Mouse (Mus musculus): ENCODE data around the gene BC030867. TPM values are rescaled to one million over a fixed set of nuclear protein-coding genes. Genes with fewer than 3 reads are reported as not detected.

BC030867 gene
- polyA plus RNA-seq, 1 experiment, result 0.65 TPM

- 29% methylated on average over 4 of the region's 4 CpGs for WGBS
- TF ChIP-seq CTCF (IDR thresholded peaks at IDR 0.05; ENCODE audit: insufficient read depth, low read length), result no peak
- DNase-seq, result no peak
- H3K4me3 ChIP-seq (replicated peaks; ENCODE audit: extremely low read depth, low read depth, low read length), result no peak overlapping the region
- H3K4me1 ChIP-seq (ENCODE audit: control insufficient read depth, insufficient read depth, low read length), result peaks cover 53% of the 10 kb centered on the region
Measured at GRCm38 (mm10) chr11:102219994-102220346, 28.7 kb upstream of the BC030867 start.

DNA sequence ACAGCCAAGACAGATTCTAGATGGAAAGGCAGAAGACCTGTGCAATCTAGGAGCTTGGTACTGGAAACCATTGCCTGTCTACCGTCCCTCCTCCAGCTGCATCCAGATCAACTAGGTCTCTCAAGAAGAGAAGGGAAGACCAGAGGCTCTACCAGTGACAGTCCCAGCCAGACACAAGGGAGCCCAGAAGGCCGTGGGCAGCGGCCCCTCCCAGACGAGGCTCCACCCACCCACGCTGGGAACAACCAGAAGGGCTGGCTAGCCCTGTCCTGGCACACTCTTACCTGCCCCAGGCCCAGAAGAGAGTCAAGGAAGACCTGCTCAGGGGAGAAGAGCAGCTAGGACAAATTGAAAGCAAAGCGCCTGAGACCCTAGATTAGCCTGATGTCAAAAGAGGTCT, 28.2 kb upstream of the BC030867 start:
- no peak for DNase-seq
- peaks cover 56% of the 10 kb centered on the region for H3K4me1 ChIP-seq (ENCODE audit: control insufficient read depth, insufficient read depth, low read length)
- H3K4me3 ChIP-seq (replicated peaks; ENCODE audit: extremely low read depth, low read depth, low read length), result no peak overlapping the region
- 43% methylated on average over 6 of the region's 6 CpGs for WGBS
- no peak for TF ChIP-seq CTCF (IDR thresholded peaks at IDR 0.05; ENCODE audit: insufficient read depth, low read length)
- TF ChIP-seq POLR2A (IDR thresholded peaks at IDR 0.05; ENCODE audit: borderline replicate concordance, extremely low read depth, low read depth, low read length), result no peak

GRCm38 (mm10) chr11:102221243-102221953, 27.3 kb upstream of the BC030867 start:
- TF ChIP-seq POLR2A (IDR thresholded peaks at IDR 0.05; ENCODE audit: borderline replicate concordance, extremely low read depth, low read depth, low read length), result no peak
- TF ChIP-seq CTCF (IDR thresholded peaks at IDR 0.05; ENCODE audit: insufficient read depth, low read length), result no peak
- Histone ChIP-seq H3K4me1 (ENCODE audit: control insufficient read depth, insufficient read depth, low read length) (peaks cover 56% of the 10 kb centered on the region), H3K4me3 (replicated peaks; ENCODE audit: extremely low read depth, low read depth, low read length) (no peak overlapping the region)
- no peak for DNase-seq
- WGBS, result 75% methylated on average over 8 of the region's 8 CpGs

DNA sequence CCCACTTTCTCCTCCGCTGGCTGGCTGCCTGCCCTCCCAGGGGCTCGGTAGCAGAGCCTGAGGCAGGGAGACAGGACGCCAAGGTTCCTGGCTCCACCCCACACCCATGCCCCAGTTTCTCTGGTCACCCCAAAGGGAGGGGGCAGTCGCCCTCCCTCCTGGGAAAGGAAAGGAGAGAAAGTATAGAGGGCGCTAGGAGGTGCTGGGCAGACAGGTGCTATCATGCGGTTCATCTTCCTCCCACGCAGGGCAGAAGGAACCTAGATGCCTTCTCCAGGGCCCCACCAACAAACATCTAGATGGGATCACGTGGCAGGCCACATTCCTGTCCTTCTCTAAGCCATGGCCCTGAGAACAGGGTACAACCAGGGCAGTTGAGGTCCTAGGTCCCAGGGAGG, 26.7 kb upstream of the BC030867 start:
- Histone ChIP-seq H3K4me3 (replicated peaks; ENCODE audit: extremely low read depth, low read depth, low read length) (no peak overlapping the region), H3K4me1 (ENCODE audit: control insufficient read depth, insufficient read depth, low read length) (peaks cover 60% of the 10 kb centered on the region)
- TF ChIP-seq CTCF (IDR thresholded peaks at IDR 0.05; ENCODE audit: insufficient read depth, low read length) (no peak), POLR2A (IDR thresholded peaks at IDR 0.05; ENCODE audit: borderline replicate concordance, extremely low read depth, low read depth, low read length) (no peak)
- WGBS, result 65% methylated on average over 8 of the region's 8 CpGs
- DNase-seq, result no peak

DNA sequence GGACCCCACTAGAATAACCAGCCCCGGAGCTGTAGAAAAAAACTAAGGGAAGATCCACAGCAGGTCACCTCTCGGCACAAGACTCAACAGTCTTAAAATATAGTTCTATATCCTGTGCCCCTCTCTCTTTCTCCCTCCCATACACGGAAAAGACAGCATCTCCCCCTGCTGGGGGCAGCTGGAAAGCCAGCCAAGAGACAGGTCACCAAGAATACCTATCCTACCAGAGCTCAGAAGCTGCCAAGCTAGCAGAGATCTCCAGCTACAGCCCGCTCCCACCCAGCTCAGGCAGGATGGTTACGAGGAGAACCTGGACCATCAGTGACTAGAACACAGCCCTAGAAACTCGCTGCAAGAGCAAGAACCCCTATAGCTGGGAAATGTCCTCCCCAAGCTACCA, 25.5 kb upstream of the BC030867 start:
- Histone ChIP-seq H3K4me3 (replicated peaks; ENCODE audit: extremely low read depth, low read depth, low read length) (no peak overlapping the region), H3K4me1 (ENCODE audit: control insufficient read depth, insufficient read depth, low read length) (peaks cover 54% of the 10 kb centered on the region)
- TF ChIP-seq POLR2A (IDR thresholded peaks at IDR 0.05; ENCODE audit: borderline replicate concordance, extremely low read depth, low read depth, low read length) (no peak), CTCF (IDR thresholded peaks at IDR 0.05; ENCODE audit: insufficient read depth, low read length) (peak; percentile 63; the same call in 1 of the 2 replicates)
- WGBS, result 47% methylated on average over 6 of the region's 6 CpGs
- DNase-seq, result no peak

GRCm38 (mm10) chr11:102224686-102225085, 24.0 kb upstream of the BC030867 start:
- peak overlapping the region; percentile 6 for H3K4me3 ChIP-seq (replicated peaks; ENCODE audit: extremely low read depth, low read depth, low read length)
- WGBS, result 14% methylated on average over 22 of the region's 22 CpGs
- TF ChIP-seq CTCF (IDR thresholded peaks at IDR 0.05; ENCODE audit: insufficient read depth, low read length) (no peak), POLR2A (IDR thresholded peaks at IDR 0.05; ENCODE audit: borderline replicate concordance, extremely low read depth, low read depth, low read length) (no peak)
- no peak for DNase-seq
- peaks cover 49% of the 10 kb centered on the region for H3K4me1 ChIP-seq (ENCODE audit: control insufficient read depth, insufficient read depth, low read length)

- 31% methylated on average over 5 of the region's 5 CpGs for WGBS
- no peak for TF ChIP-seq POLR2A (IDR thresholded peaks at IDR 0.05; ENCODE audit: borderline replicate concordance, extremely low read depth, low read depth, low read length)
- no peak for TF ChIP-seq CTCF (IDR thresholded peaks at IDR 0.05; ENCODE audit: insufficient read depth, low read length)
- no peak for DNase-seq
- H3K4me3 ChIP-seq (replicated peaks; ENCODE audit: extremely low read depth, low read depth, low read length), result no peak overlapping the region
- peaks cover 44% of the 10 kb centered on the region for H3K4me1 ChIP-seq (ENCODE audit: control insufficient read depth, insufficient read depth, low read length)
Measured at GRCm38 (mm10) chr11:102225221-102225620, 23.5 kb upstream of the BC030867 start.

DNA sequence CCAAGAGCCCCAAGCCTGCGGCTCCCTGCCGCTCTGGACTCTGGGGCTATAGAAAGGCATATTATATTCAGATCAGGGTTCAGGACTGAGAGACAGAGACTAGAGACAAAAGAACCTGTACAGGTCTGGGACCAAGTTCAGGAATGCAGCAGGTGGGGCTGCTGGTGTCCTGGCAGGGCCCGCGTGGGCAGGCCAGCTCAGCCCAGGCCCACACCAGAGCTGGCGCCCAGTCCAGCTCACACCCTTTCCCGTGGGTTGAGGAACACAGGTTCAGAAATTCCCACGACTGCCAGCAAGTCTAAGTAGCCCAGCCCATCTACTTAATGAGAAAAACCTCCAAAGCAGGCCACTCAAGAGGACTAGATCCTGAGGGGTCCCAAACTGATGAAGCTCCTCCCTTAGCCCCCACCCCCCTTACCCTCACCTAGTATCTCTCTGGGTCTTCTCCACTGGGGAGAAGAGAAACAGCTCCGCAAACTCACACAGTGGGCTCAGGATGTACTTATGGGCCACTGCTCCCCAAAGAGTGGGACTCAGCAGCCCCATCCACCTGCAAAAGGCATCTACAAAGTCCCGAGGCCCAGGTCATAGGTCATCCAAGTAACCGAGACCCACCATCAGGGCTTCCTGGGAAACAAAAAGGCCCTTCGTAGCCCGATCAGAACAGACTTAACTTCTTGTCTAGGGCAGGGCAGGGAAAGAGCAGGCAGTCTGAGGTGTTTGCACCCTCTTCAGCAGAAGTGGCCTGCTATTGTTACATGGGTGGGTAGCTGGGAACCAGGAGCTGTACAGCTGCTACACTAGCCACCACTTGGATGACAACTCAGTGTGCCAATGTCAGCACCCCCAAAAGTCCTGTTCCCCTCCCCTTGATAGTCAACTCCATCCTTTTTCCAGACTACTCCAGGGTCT, 22.4 kb upstream of the BC030867 start:
- WGBS, result 57% methylated on average over 12 of the region's 12 CpGs
- DNase-seq, result no peak
- H3K4me1 ChIP-seq (ENCODE audit: control insufficient read depth, insufficient read depth, low read length), result peaks cover 44% of the 10 kb centered on the region
- no peak overlapping the region for H3K4me3 ChIP-seq (replicated peaks; ENCODE audit: extremely low read depth, low read depth, low read length)
- TF ChIP-seq POLR2A (IDR thresholded peaks at IDR 0.05; ENCODE audit: borderline replicate concordance, extremely low read depth, low read depth, low read length), result no peak
- no peak for TF ChIP-seq CTCF (IDR thresholded peaks at IDR 0.05; ENCODE audit: insufficient read depth, low read length)

DNA sequence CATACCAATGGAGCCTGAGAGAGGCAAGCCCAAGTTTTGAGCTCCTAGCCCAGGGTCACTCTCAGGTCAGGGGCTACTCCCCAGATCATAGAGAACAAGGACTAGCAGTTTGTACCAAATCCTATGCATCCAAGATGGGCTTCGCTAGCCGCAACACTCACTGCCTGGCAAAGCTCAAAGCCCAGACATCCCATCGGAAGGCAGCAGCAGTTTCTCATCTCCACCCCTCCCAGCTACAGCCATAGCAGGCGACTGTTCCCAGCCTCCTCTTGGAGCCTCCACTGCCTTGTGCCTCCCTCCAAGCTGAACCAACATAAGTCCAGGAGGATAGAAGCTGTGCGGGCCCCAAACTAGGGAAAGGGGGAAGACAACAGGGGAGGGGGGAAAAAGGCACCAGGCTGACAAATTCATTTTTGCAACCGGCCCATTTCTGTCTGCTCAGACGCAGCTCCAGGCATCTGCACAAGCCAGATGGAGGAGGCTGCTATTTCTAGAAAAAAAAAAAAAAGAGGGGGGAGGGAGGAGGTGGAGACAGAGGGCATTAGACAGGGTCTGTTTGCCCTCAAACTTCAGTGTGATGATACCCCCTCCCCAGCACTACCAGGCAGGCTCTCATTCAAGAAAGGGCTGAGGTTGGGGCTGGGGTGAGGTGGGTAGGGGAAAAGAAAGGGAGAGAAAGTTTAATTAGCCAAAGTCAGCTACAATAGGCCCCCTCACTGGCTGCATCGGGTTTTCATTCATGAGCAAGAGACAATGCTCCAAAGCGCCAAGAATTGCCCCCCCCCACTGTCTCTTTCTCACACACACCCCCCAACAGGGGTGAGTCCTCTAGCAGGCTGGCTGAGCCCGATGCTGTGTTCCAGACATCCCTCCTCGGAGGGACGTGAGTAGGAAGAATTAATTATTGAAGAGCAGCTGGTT, 21.2 kb upstream of the BC030867 start:
- H3K4me1 ChIP-seq (ENCODE audit: control insufficient read depth, insufficient read depth, low read length), result peaks cover 42% of the 10 kb centered on the region
- 43% methylated on average over 12 of the region's 12 CpGs for WGBS
- no peak for TF ChIP-seq POLR2A (IDR thresholded peaks at IDR 0.05; ENCODE audit: borderline replicate concordance, extremely low read depth, low read depth, low read length)
- TF ChIP-seq CTCF (IDR thresholded peaks at IDR 0.05; ENCODE audit: insufficient read depth, low read length), result no peak
- no peak for DNase-seq
- no peak overlapping the region for H3K4me3 ChIP-seq (replicated peaks; ENCODE audit: extremely low read depth, low read depth, low read length)

All from lung, adult 2 months (tissue).